Mouse (Mus musculus): Measurements from ENCODE around the gene Apbb1. TPM values are rescaled to one million over a fixed set of nuclear protein-coding genes. Genes with fewer than 3 reads are reported as not detected.
A peak's percentile ranks its signal among the peaks of the same experiment; 100 is the strongest.

Apbb1 gene
- polyA plus RNA-seq, 1 experiment from 2014 or later, result 62.2 TPM

- Histone ChIP-seq H3K4me1 (ENCODE audit: insufficient read depth, low read length) (no peaks in the 10 kb centered on the region), H3K27ac (ENCODE audit: low read length) (no peak overlapping the region)
- 84% methylated on average over 3 of the region's 3 CpGs for WGBS
Observed at GRCm38 (mm10) chr7:105534162-105534561, 47.3 kb downstream of the Apbb1 start.

GRCm38 (mm10) chr7:105528094-105528493, 53.4 kb downstream of the Apbb1 start:
- Histone ChIP-seq H3K9me3 (ENCODE audit: low read length) (no peaks in the 10 kb centered on the region), H3K27me3 (ENCODE audit: insufficient read depth, low read length) (no peaks in the 10 kb centered on the region), H3K4me1 (ENCODE audit: insufficient read depth, low read length) (no peaks in the 10 kb centered on the region), H3K4me2 (replicated peaks; ENCODE audit: low read depth, low read length) (no peak overlapping the region), H3K4me3 (ENCODE audit: low read length) (no peak overlapping the region), H3K9ac (replicated peaks; ENCODE audit: low read length) (0 out of 2 replicates have a peak overlapping the region, but pooled peaks have one; percentile 11), H3K36me3 (ENCODE audit: insufficient read depth, low read length) (no peaks in the 10 kb centered on the region), H3K27ac (ENCODE audit: low read length) (no peak overlapping the region)
- WGBS, result 59% methylated on average over 4 of the region's 4 CpGs
- peak; percentile 80 for ATAC-seq (ENCODE audit: low FRiP score, low TSS enrichment)

More at GRCm38 (mm10) chr7:105534162-105534561, 47.3 kb downstream of the Apbb1 start:
- Histone ChIP-seq H3K36me3 (ENCODE audit: insufficient read depth, low read length) (no peaks in the 10 kb centered on the region), H3K9me3 (ENCODE audit: low read length) (no peaks in the 10 kb centered on the region), H3K27me3 (ENCODE audit: insufficient read depth, low read length) (no peaks in the 10 kb centered on the region), H3K4me3 (ENCODE audit: low read length) (no peak overlapping the region), H3K4me2 (replicated peaks; ENCODE audit: low read depth, low read length) (no peak overlapping the region), H3K9ac (replicated peaks; ENCODE audit: low read length) (no peak overlapping the region)
- ATAC-seq (ENCODE audit: low FRiP score, low TSS enrichment), result no peak

- 57% methylated on average over 1 of the region's 1 CpGs for WGBS
- Histone ChIP-seq H3K4me2 (replicated peaks; ENCODE audit: low read depth, low read length) (no peak overlapping the region), H3K9ac (replicated peaks; ENCODE audit: low read length) (no peak overlapping the region), H3K27ac (ENCODE audit: low read length) (no peak overlapping the region), H3K9me3 (ENCODE audit: low read length) (no peaks in the 10 kb centered on the region), H3K27me3 (ENCODE audit: insufficient read depth, low read length) (no peaks in the 10 kb centered on the region), H3K4me1 (ENCODE audit: insufficient read depth, low read length) (no peaks in the 10 kb centered on the region), H3K36me3 (ENCODE audit: insufficient read depth, low read length) (no peaks in the 10 kb centered on the region), H3K4me3 (ENCODE audit: low read length) (no peak overlapping the region)
- ATAC-seq (ENCODE audit: low FRiP score, low TSS enrichment), result peak; percentile 78; the same call in 1 of the 2 replicates
Observed at GRCm38 (mm10) chr7:105527306-105527937, 54.0 kb downstream of the Apbb1 start.

GRCm38 (mm10) chr7:105524222-105524621, 57.2 kb downstream of the Apbb1 start:
- ATAC-seq (ENCODE audit: low FRiP score, low TSS enrichment), result no peak
- H3K27ac ChIP-seq (ENCODE audit: low read length), result no peak overlapping the region
- 0 out of 2 replicates have a peak, but pooled peaks cover 3% of the 10 kb centered on the region for H3K4me1 ChIP-seq (ENCODE audit: insufficient read depth, low read length)
- no peak overlapping the region for H3K4me3 ChIP-seq (ENCODE audit: low read length)
- H3K9ac ChIP-seq (replicated peaks; ENCODE audit: low read length), result no peak overlapping the region
- H3K4me2 ChIP-seq (replicated peaks; ENCODE audit: low read depth, low read length), result no peak overlapping the region
- 77% methylated on average over 2 of the region's 2 CpGs for WGBS
- H3K36me3 ChIP-seq (ENCODE audit: insufficient read depth, low read length), result no peaks in the 10 kb centered on the region
- H3K27me3 ChIP-seq (ENCODE audit: insufficient read depth, low read length), result no peaks in the 10 kb centered on the region
- H3K9me3 ChIP-seq (ENCODE audit: low read length), result no peaks in the 10 kb centered on the region

- Histone ChIP-seq H3K27ac (ENCODE audit: low read length) (no peak overlapping the region), H3K9ac (replicated peaks; ENCODE audit: low read length) (no peak overlapping the region), H3K4me3 (ENCODE audit: low read length) (no peak overlapping the region), H3K36me3 (ENCODE audit: insufficient read depth, low read length) (no peaks in the 10 kb centered on the region), H3K4me2 (replicated peaks; ENCODE audit: low read depth, low read length) (no peak overlapping the region), H3K9me3 (ENCODE audit: low read length) (no peaks in the 10 kb centered on the region), H3K4me1 (ENCODE audit: insufficient read depth, low read length) (0 out of 2 replicates have a peak, but pooled peaks cover 3% of the 10 kb centered on the region), H3K27me3 (ENCODE audit: insufficient read depth, low read length) (no peaks in the 10 kb centered on the region)
- 23% methylated on average over 6 of the region's 6 CpGs for WGBS
- ATAC-seq (ENCODE audit: low FRiP score, low TSS enrichment), result no peak
Observed at GRCm38 (mm10) chr7:105520201-105520600, 61.3 kb downstream of the Apbb1 start.

GRCm38 (mm10) chr7:105519771-105520170, 61.7 kb downstream of the Apbb1 start:
- Histone ChIP-seq H3K4me3 (ENCODE audit: low read length) (no peak overlapping the region), H3K4me2 (replicated peaks; ENCODE audit: low read depth, low read length) (no peak overlapping the region)
- WGBS, result 63% methylated on average over 2 of the region's 2 CpGs

GRCm38 (mm10) chr7:105519336-105519735, 62.1 kb downstream of the Apbb1 start:
- 39% methylated on average over 11 of the region's 11 CpGs for WGBS
- H3K4me3 ChIP-seq (ENCODE audit: low read length), result no peak overlapping the region
- no peak overlapping the region for H3K9ac ChIP-seq (replicated peaks; ENCODE audit: low read length)
- peak; percentile 32; the same call in 1 of the 2 replicates for ATAC-seq (ENCODE audit: low FRiP score, low TSS enrichment)
- no peaks in the 10 kb centered on the region for H3K27me3 ChIP-seq (ENCODE audit: insufficient read depth, low read length)
- no peaks in the 10 kb centered on the region for H3K36me3 ChIP-seq (ENCODE audit: insufficient read depth, low read length)
- 0 out of 2 replicates have a peak, but pooled peaks cover 3% of the 10 kb centered on the region for H3K4me1 ChIP-seq (ENCODE audit: insufficient read depth, low read length)
- no peak overlapping the region for H3K4me2 ChIP-seq (replicated peaks; ENCODE audit: low read depth, low read length)
- H3K27ac ChIP-seq (ENCODE audit: low read length), result no peak overlapping the region
- no peaks in the 10 kb centered on the region for H3K9me3 ChIP-seq (ENCODE audit: low read length)

More at GRCm38 (mm10) chr7:105519771-105520170, 61.7 kb downstream of the Apbb1 start:
- no peaks in the 10 kb centered on the region for H3K27me3 ChIP-seq (ENCODE audit: insufficient read depth, low read length)
- no peak for ATAC-seq (ENCODE audit: low FRiP score, low TSS enrichment)
- H3K9me3 ChIP-seq (ENCODE audit: low read length), result no peaks in the 10 kb centered on the region
- H3K4me1 ChIP-seq (ENCODE audit: insufficient read depth, low read length), result 0 out of 2 replicates have a peak, but pooled peaks cover 3% of the 10 kb centered on the region
- H3K27ac ChIP-seq (ENCODE audit: low read length), result no peak overlapping the region
- no peaks in the 10 kb centered on the region for H3K36me3 ChIP-seq (ENCODE audit: insufficient read depth, low read length)
- no peak overlapping the region for H3K9ac ChIP-seq (replicated peaks; ENCODE audit: low read length)

- no peak overlapping the region for H3K4me2 ChIP-seq (replicated peaks; ENCODE audit: low read depth, low read length)
- no peaks in the 10 kb centered on the region for H3K9me3 ChIP-seq (ENCODE audit: low read length)
- no peak overlapping the region for H3K4me3 ChIP-seq (ENCODE audit: low read length)
- no peak overlapping the region for H3K9ac ChIP-seq (replicated peaks; ENCODE audit: low read length)
- 0 out of 2 replicates have a peak, but pooled peaks cover 3% of the 10 kb centered on the region for H3K4me1 ChIP-seq (ENCODE audit: insufficient read depth, low read length)
- WGBS, result 45% methylated on average over 9 of the region's 9 CpGs
- ATAC-seq (ENCODE audit: low FRiP score, low TSS enrichment), result no peak
- no peak overlapping the region for H3K27ac ChIP-seq (ENCODE audit: low read length)
- H3K27me3 ChIP-seq (ENCODE audit: insufficient read depth, low read length), result no peaks in the 10 kb centered on the region
- no peaks in the 10 kb centered on the region for H3K36me3 ChIP-seq (ENCODE audit: insufficient read depth, low read length)
Observed at GRCm38 (mm10) chr7:105516669-105517360, 64.6 kb downstream of the Apbb1 start.

- no peak overlapping the region for H3K4me3 ChIP-seq (ENCODE audit: low read length)
- no peaks in the 10 kb centered on the region for H3K27me3 ChIP-seq (ENCODE audit: insufficient read depth, low read length)
- H3K27ac ChIP-seq (ENCODE audit: low read length), result no peak overlapping the region
- no peak overlapping the region for H3K4me2 ChIP-seq (replicated peaks; ENCODE audit: low read depth, low read length)
- no peaks in the 10 kb centered on the region for H3K9me3 ChIP-seq (ENCODE audit: low read length)
- ATAC-seq (ENCODE audit: low FRiP score, low TSS enrichment), result peak; percentile 53; the same call in 1 of the 2 replicates
- H3K9ac ChIP-seq (replicated peaks; ENCODE audit: low read length), result no peak overlapping the region
- H3K4me1 ChIP-seq (ENCODE audit: insufficient read depth, low read length), result 0 out of 2 replicates have a peak, but pooled peaks cover 3% of the 10 kb centered on the region
- H3K36me3 ChIP-seq (ENCODE audit: insufficient read depth, low read length), result no peaks in the 10 kb centered on the region
- WGBS, result 10% methylated on average over 5 of the region's 5 CpGs
Observed at GRCm38 (mm10) chr7:105515178-105515577, 66.3 kb downstream of the Apbb1 start.

GRCm38 (mm10) chr7:105514561-105514960, 66.9 kb downstream of the Apbb1 start:
- H3K27me3 ChIP-seq (ENCODE audit: insufficient read depth, low read length), result no peaks in the 10 kb centered on the region
- WGBS, result 32% methylated on average over 5 of the region's 5 CpGs
- no peak overlapping the region for H3K4me3 ChIP-seq (ENCODE audit: low read length)
- H3K36me3 ChIP-seq (ENCODE audit: insufficient read depth, low read length), result no peaks in the 10 kb centered on the region
- ATAC-seq (ENCODE audit: low FRiP score, low TSS enrichment), result no peak
- no peaks in the 10 kb centered on the region for H3K9me3 ChIP-seq (ENCODE audit: low read length)
- no peak overlapping the region for H3K4me2 ChIP-seq (replicated peaks; ENCODE audit: low read depth, low read length)
- H3K4me1 ChIP-seq (ENCODE audit: insufficient read depth, low read length), result 0 out of 2 replicates have a peak, but pooled peaks cover 2% of the 10 kb centered on the region
- no peak overlapping the region for H3K9ac ChIP-seq (replicated peaks; ENCODE audit: low read length)
- H3K27ac ChIP-seq (ENCODE audit: low read length), result no peak overlapping the region
